19 mouse cellular contexts compared by ENCODE assay signal in genomic region chr8:122851692-122852545, GRCm38 (mm10). TPM values are rescaled to one million over a fixed set of nuclear protein-coding genes. Genes with fewer than 3 reads are reported as not detected.
DNase-seq lines count a peak whose midpoint lies in the region; ATAC-seq and TF ChIP-seq lines count a peak whose summit lies in the region.
"Had no signal": no experiment of that assay in that cellular context is flagged by ENCODE, and none has a peak within 500 bp of the region (broad histone marks: within the 10 kb centered on the region; RNA-seq: fewer than 3 reads in every experiment).

No protein-coding gene starts in this region.

- no peaks in the 10 kb centered on the region for H3K9me3 ChIP-seq in liver, postnatal 0 days (ENCODE audit: low read length)
- H3K9me3 ChIP-seq: liver, embryonic 12.5 days; neural tube, embryonic 13.5 days had no signal

- H3K27me3 ChIP-seq in liver, adult 2 months (ENCODE audit: control insufficient read depth, insufficient read depth, low read length), result no peaks in the 10 kb centered on the region
- H3K27me3 ChIP-seq in liver, postnatal 0 days (ENCODE audit: insufficient read depth, low read length), result 0 out of 2 replicates have a peak, but pooled peaks cover 2% of the 10 kb centered on the region
- H3K27me3 ChIP-seq: neural tube, embryonic 13.5 days had no signal

- TF ChIP-seq POLR2A in liver, adult 2 months (IDR thresholded peaks at IDR 0.05; ENCODE audit: extremely low read depth, insufficient read depth, low read length), result no peak

- no peak overlapping the region for H3K4me2 ChIP-seq in liver, postnatal 0 days (ENCODE audit: low read depth, low read length)
- H3K4me2 ChIP-seq: liver, embryonic 12.5 days; neural tube, embryonic 13.5 days had no signal

- no peak overlapping the region for H3K27ac ChIP-seq in liver, adult 2 months (replicated peaks; ENCODE audit: insufficient read depth, low read depth, low read length)
- no peak overlapping the region for H3K27ac ChIP-seq in liver, postnatal 0 days (ENCODE audit: low read depth)
- H3K27ac ChIP-seq: gastrocnemius, adult 2 months; heart, adult 2 months; hindbrain, postnatal 0 days; liver, embryonic 12.5 days; neural tube, embryonic 13.5 days had no signal

- peaks cover 21% of the 10 kb centered on the region for H3K4me1 ChIP-seq in liver, adult 2 months (ENCODE audit: control insufficient read depth, insufficient read depth, low read length)
- H3K4me1 ChIP-seq in liver, postnatal 0 days (ENCODE audit: insufficient read depth), result peaks cover 2% of the 10 kb centered on the region; the same call in 1 of the 2 replicates

- ATAC-seq in liver, postnatal 0 days, result no peak
- no peak for ATAC-seq in frontal cortex, adult (ENCODE audit: low TSS enrichment)
- ATAC-seq: hindbrain, postnatal 0 days; liver, embryonic 12.5 days had no signal

- no peak for TF ChIP-seq EP300 in liver, postnatal 0 days (IDR thresholded peaks at IDR 0.05; ENCODE audit: low read depth)

- peak; percentile 77 for DNase-seq in liver, adult 2 months (ENCODE audit: extremely low read depth, low read depth, low spot score)
- no peak for DNase-seq in liver, postnatal 0 days
- DNase-seq in cerebellum, adult 11 months, result peak; percentile 92
- peak; percentile 87 to 92 for DNase-seq in cerebellum, postnatal 14 days
- DNase-seq in frontal cortex, postnatal 10 days (ENCODE audit: low spot score in 2 of 2), result no peak
- DNase-seq in frontal cortex, postnatal 14 days (ENCODE audit: low spot score in 2 of 2), result no peak
- DNase-seq: gastrocnemius, adult 2 months; heart, adult 2 months; kidney, adult 18-20 months; kidney, postnatal 25 days; layer of hippocampus, adult 9-11 months; right cerebral cortex, postnatal 4 days had no signal

- H3K79me2 ChIP-seq in liver, adult 2 months (ENCODE audit: control insufficient read depth, insufficient read depth, low read length), result no peaks in the 10 kb centered on the region

- H3K9ac ChIP-seq in liver, adult 2 months (ENCODE audit: low read depth, low read length), result no peak overlapping the region
- H3K9ac ChIP-seq in liver, postnatal 0 days (replicated peaks), result no peak overlapping the region
- H3K9ac ChIP-seq: liver, embryonic 12.5 days; neural tube, embryonic 13.5 days had no signal

- WGBS in liver, adult 2 months, result 55% methylated on average over 12 of the region's 12 CpGs
- WGBS in liver, postnatal 0 days (ENCODE audit: insufficient replicate concordance), result 69% methylated on average over 12 of the region's 12 CpGs

- no peak for TF ChIP-seq CTCF in liver, adult 2 months (IDR thresholded peaks at IDR 0.05; ENCODE audit: low read depth, low read length)
- TF ChIP-seq CTCF in liver, postnatal 0 days (IDR thresholded peaks at IDR 0.05; ENCODE audit: low read depth), result no peak

- no peak overlapping the region for H3K4me3 ChIP-seq in liver, adult 2 months (ENCODE audit: insufficient read depth, low read depth, low read length)
- H3K4me3 ChIP-seq in liver, postnatal 0 days (ENCODE audit: low read depth, low read length), result no peak overlapping the region
- H3K4me3 ChIP-seq: gastrocnemius, adult 2 months; heart, adult 2 months; liver, embryonic 12.5 days; neural tube, embryonic 13.5 days had no signal

- H3K36me3 ChIP-seq in liver, adult 2 months (ENCODE audit: control insufficient read depth, insufficient read depth, low read length), result no peaks in the 10 kb centered on the region
- H3K36me3 ChIP-seq in liver, postnatal 0 days (replicated peaks; ENCODE audit: insufficient read depth, low read length), result no peaks in the 10 kb centered on the region
- H3K36me3 ChIP-seq: liver, embryonic 12.5 days; neural tube, embryonic 13.5 days had no signal

RNA-seq across cellular contexts. Expression of gene Cdh15, which starts 4.2 kb away (rescaled TPM):
- 0.07 TPM in 1 of 2 replicates, not detected in the other for total RNA-seq in liver, adult 2 months (2014; rRNA removed)
- polyA plus RNA-seq in liver, adult 2 months (2012; rRNA removed), result 0.06 and 0.11 TPM in 2 replicates
- 0.05 TPM in 1 of 2 replicates, not detected in the other for polyA plus RNA-seq in liver, postnatal 0 days (2015; fragmentation: Nextera tagmentation; extraction: Ambion mirVana)
- total RNA-seq: CH12.LX; heart, adult 2 months; heart, postnatal 25 days; megakaryocyte, adult 5-6 weeks had no signal
- polyA plus RNA-seq: heart, adult 2 months had no signal

Comparison
In these comparisons a context has a peak if more than half of its experiments do, and no peak if none do; other contexts are left out.
1. DNase-seq: peak in liver, adult 2 months (single experiment), cerebellum, adult 11 months (single experiment) and cerebellum, postnatal 14 days (2 of 2); none in liver, postnatal 0 days (single experiment), frontal cortex, postnatal 10 days (0 of 2) and frontal cortex, postnatal 14 days (0 of 2).